Mouse (Mus musculus) gastrocnemius, adult 8-10 months (tissue): Measurements from ENCODE around the gene Smok3c. TPM values are rescaled to one million over a fixed set of nuclear protein-coding genes. Genes with fewer than 3 reads are reported as not detected.
"Not testable (repeated sequence)": the region's sequence is repeated elsewhere in the genome, so short reads cannot be mapped to it uniquely, and the experiment has no call there.

ENCODE experiments used
- DNase-seq, 2 experiments: peaks; one replicate each; pipeline ENCODE4 v3.0.0; 2022; ENCODE audit warnings: low spot score in 2 of 2
- total RNA-seq, 4 experiments: library from RNA; stranded (reverse); gene quantifications; 2 replicates each; pipeline ENCODE4 v1.2.4; 2022

Smok3c gene
- total RNA-seq, 4 experiments from 2014 or later = not detected

GRCm38 (mm10) chr5:138094474-138094873 lies 41.5 kb downstream of the Smok3c start:
- no peak for DNase-seq

GRCm38 (mm10) chr5:138104976-138105375 lies 52.0 kb downstream of the Smok3c start:
- DNase-seq = no peak

DNA sequence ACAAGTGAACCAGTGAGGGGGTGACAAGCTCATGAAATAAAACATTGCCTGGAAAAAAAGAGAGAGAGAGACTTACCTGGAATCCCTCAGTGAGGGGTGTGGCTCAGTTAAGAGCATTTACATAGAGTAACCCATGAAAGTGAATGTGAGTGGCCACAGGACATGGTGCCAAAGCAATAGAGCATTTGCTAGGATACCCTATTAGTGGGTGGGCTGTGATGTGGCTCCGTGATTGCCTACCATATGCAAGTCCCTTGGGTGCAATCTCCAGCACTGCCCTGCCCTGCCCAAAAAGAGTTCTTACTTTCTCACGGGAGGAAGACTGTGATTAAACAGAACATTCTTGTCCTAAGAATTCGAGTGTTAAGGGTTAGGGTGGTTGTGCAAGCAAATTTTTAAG lies 54.1 kb downstream of the Smok3c start:
- DNase-seq = no peak

DNA sequence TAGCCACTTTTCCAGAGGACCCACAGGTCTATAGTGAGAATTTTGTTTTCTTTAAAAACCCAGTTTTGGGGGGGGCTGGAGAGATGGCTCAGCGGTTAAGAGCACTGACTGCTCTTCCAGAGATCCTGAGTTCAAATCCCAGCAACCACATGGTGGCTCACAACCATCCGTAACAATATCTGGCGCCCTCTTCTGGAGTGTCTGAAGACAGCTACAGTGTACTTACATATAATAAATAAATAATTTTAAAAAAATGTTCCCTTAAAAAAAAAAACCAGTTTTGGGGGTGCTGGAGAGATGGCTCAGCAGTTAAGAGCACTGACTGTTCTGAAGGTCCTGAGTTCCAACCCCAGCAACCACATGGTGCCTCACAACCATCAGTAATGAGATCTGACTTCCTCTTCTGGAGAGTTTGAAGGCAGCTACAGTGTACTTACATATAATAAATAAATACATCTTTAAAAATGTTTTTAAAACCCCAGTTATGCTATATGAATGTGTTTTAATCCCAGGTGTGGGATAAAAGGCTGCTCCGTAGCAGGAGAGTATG lies 56.9 kb downstream of the Smok3c start:
- DNase-seq = not testable (repeated sequence)

Other genes starting within 250 kb of the Smok3c start
- under 1 TPM in 1 of 4 experiments, not detected in 3; 0.21 TPM for gene Pilra, start 216.9 kb upstream of the Smok3c start, total RNA-seq
- under 1 TPM in 1 of 4 experiments, not detected in 3; 0.79 TPM for gene Pilrb1, start 195.1 kb upstream of the Smok3c start, total RNA-seq
- gene Pilrb2, start 181.4 kb upstream of the Smok3c start, total RNA-seq = not detected
- under 1 TPM in 2 of 4 experiments, not detected in 2; 0.07 to 0.11 TPM for gene Cyp3a13, start 131.6 kb upstream of the Smok3c start, total RNA-seq
- gene Gjc3, start 90.1 kb upstream of the Smok3c start, total RNA-seq = under 1 TPM; 0.17 to 0.51 (median 0.36) TPM
- under 1 TPM in 1 of 4 experiments, not detected in 3; 0.43 TPM for gene Azgp1, start 71.7 kb upstream of the Smok3c start, total RNA-seq
- gene Smok3a, start 31.9 kb upstream of the Smok3c start, total RNA-seq = not detected
- gene Smok3b, start 31.8 kb upstream of the Smok3c start, total RNA-seq = not detected
- 10 to 100 TPM in 3 of 4 experiments, 1 to 10 TPM in 1; 9.6 to 11.6 (median 10.6) TPM for gene Zkscan1, start 31.9 kb downstream of the Smok3c start, total RNA-seq
- 10 to 100 TPM; 14.3 to 17.0 (median 15.2) TPM for gene Zscan21, start 63.7 kb downstream of the Smok3c start, total RNA-seq
- gene Zfp113, start 102.5 kb downstream of the Smok3c start, total RNA-seq = 1 to 10 TPM; 4.8 to 6.6 (median 5.3) TPM
- gene Cops6, start 107.9 kb downstream of the Smok3c start, total RNA-seq = 100 to 1,000 TPM; 107 to 117 (median 110) TPM
- gene Ap4m1, start 118.8 kb downstream of the Smok3c start, total RNA-seq = 10 to 100 TPM in 1 of 4 experiments, 1 to 10 TPM in 3; 7.2 to 10.6 (median 7.5) TPM
- 1 to 10 TPM; 6.1 to 8.2 (median 6.8) TPM for gene Mcm7, start 119.2 kb downstream of the Smok3c start, total RNA-seq
- gene Taf6, start 134.3 kb downstream of the Smok3c start, total RNA-seq = 10 to 100 TPM; 33.9 to 42.1 (median 36.6) TPM
- 1 to 10 TPM; 1.9 to 3.6 (median 2.2) TPM for gene Cnpy4, start 134.3 kb downstream of the Smok3c start, total RNA-seq
- 1 to 10 TPM; 1.5 to 2.3 (median 1.8) TPM for gene Mblac1, start 141.1 kb downstream of the Smok3c start, total RNA-seq
- gene Nxpe5, start 172.7 kb downstream of the Smok3c start, total RNA-seq = under 1 TPM; 0.12 to 0.38 (median 0.19) TPM
- 10 to 100 TPM; 51.1 to 57.2 (median 53.1) TPM for gene Lamtor4, start 202.3 kb downstream of the Smok3c start, total RNA-seq
- gene BC037034, start 210.8 kb downstream of the Smok3c start, total RNA-seq = 1 to 10 TPM; 1.4 to 3.0 (median 2.3) TPM
- under 1 TPM in 1 of 4 experiments, not detected in 3; 0.16 TPM for gene Gal3st4, start 219.6 kb downstream of the Smok3c start, total RNA-seq
- not detected for gene Gm43720, start 226.8 kb downstream of the Smok3c start, total RNA-seq
- under 1 TPM in 2 of 4 experiments, not detected in 2; 0.10 to 0.22 TPM for gene Gpc2, start 226.8 kb downstream of the Smok3c start, total RNA-seq
- gene Stag3, start 227.0 kb downstream of the Smok3c start, total RNA-seq = not detected